Mouse (Mus musculus): ENCODE data around the gene Rdh8.

GRCm38 (mm10) chr9:20857131-20857530 is 38.8 kb downstream of the Rdh8 start:
- TF ChIP-seq EP300 (IDR thresholded peaks at IDR 0.05): no peak
- TF ChIP-seq CTCF (IDR thresholded peaks at IDR 0.05): no peak
